Mouse (Mus musculus): Measurements from ENCODE around the gene Rpl22.

- TF ChIP-seq CTCF (IDR thresholded peaks at IDR 0.05; ENCODE audit: low read depth) = no peak
- TF ChIP-seq EP300 (IDR thresholded peaks at IDR 0.05; ENCODE audit: low read depth) = no peak
Measured at GRCm38 (mm10) chr4:152295916-152296315, 29.6 kb upstream of the Rpl22 start.
